Mouse (Mus musculus) left cerebral cortex, postnatal 25 days (tissue): ENCODE results near the gene Tmx1. TPM values are rescaled to one million over a fixed set of nuclear protein-coding genes. Genes with fewer than 3 reads are reported as not detected.

ENCODE experiments used
- DNase-seq, 2 experiments: peaks; one replicate each; pipeline ENCODE4 v3.0.0; 2022; ENCODE audit warnings: low spot score in 2 of 2, mixed read lengths in 1 of 2
- intact Hi-C: fragments of 180-260 bp; cut with DNase I; formaldehyde crosslinking; loops from one replicate; pipeline ENCODE4 v1.15.1; 2025
- total RNA-seq, 2 experiments: library from RNA; stranded (reverse); gene quantifications; 2 replicates each; pipeline ENCODE4 v1.2.3; 2021

Gene Tmx1
- total RNA-seq: 10 to 100 TPM; 31.3 to 34.6 TPM

- DNase-seq: peak; percentile 95 to 98
- intact Hi-C loops: no loop called here
Measured at GRCm38 (mm10) chr12:70452726-70453645, at the start of gene Tmx1. Gene Tmx1 (plus strand): TSS chr12:70453095.

GRCm38 (mm10) chr12:70404327-70404726 is 48.6 kb upstream of the Tmx1 start:
- DNase-seq: peak; percentile 87 to 99
- intact Hi-C loops: loop anchor here (1.0 to 5.0 kb wide), 5 partner anchors 31 to 142 kb away; partner anchors contain the start of gene Trim9

DNA sequence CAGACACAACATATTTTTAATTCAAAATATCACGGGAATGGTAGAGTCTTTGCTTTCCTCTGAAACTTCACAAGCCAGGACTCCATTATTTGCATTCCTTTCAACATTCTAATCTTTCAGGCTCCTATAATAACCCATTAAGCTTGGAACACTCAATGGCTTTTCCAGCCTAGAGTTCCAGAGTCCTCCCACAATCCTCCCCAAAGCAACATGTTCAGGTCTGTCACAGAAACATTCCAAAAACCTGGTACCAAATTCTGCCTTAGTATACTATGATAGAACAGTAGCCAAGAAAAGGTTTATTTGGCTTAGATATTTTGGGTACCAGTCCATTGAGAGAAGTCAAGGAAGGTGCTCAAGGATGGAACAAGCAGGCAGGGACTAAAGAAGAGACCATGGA is 44.5 kb upstream of the Tmx1 start:
- no peak for DNase-seq
- intact Hi-C loops: no loop called here

GRCm38 (mm10) chr12:70409600-70409999 is 43.3 kb upstream of the Tmx1 start:
- DNase-seq: peak in 1 of 2 experiments; percentile 77
- intact Hi-C loops: no loop called here

GRCm38 (mm10) chr12:70420216-70420615 is 32.7 kb upstream of the Tmx1 start:
- peak in 1 of 2 experiments; percentile 21 for DNase-seq
- intact Hi-C loops: loop anchor here (5.0 kb wide), 1 partner anchor 53 kb away; no protein-coding TSS in a partner anchor

- intact Hi-C loops: loop anchor here (5.0 kb wide), 1 partner anchor 54 kb away; no protein-coding TSS in a partner anchor
- DNase-seq: no peak
Measured at GRCm38 (mm10) chr12:70421028-70421427, 31.9 kb upstream of the Tmx1 start.

DNA sequence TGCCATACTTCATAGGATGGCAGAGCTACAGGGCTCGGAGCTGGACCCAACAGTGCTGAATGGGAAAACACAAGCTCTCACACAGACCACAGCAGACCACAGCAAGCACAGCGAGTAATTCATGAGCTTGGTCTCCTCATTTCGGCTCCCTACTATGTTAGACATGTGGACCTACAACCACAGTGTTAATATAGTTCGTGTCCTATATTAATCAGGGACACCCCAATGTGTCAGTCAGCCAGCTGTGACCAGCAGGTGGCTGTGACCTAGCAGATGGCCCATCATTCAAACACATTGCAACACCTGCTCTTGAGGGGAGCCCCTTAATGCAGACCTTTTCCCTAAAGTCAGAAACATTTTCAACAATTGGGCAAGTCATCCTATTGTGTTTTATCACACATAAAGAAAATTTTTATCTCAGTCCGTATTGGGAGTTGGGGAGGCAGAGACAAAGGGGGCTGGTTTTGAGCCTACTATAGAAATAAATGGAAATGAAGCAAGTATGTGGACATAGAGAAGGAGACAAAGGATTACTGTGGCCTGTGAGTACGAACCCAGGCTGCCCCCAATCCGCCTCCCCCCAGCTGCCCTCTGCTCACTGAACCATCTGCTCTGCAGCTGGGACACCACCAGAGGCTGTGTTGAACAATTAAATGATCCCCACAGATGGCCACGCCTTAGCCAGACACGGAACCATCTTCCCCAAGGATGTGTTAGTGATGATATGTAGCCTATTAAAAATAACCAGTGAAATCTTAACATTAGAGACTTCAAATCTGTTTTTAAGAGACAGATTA is 30.4 kb upstream of the Tmx1 start:
- intact Hi-C loops: loop anchor here (5.0 kb wide), 1 partner anchor 55 kb away; no protein-coding TSS in a partner anchor
- no peak for DNase-seq

GRCm38 (mm10) chr12:70427885-70428284 is 25.0 kb upstream of the Tmx1 start:
- intact Hi-C loops: no loop called here
- DNase-seq: no peak

DNA sequence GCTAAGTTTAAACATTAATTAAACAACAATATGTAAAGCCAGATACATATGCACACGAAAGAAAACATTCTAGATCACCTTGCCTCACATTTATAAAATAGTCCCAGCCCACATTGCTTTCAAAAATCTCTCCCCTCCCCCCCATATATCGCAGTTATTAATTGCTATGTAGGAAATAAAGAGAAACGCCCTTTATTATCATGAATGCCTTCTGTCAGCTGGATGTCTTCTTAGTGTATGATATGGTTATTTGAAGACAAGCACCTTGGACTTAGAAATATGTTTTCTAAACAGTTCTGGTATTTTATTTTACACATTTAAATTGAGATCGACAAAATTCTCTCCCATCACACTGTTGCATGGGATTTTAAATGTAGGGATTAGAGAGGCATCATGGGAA is 23.3 kb upstream of the Tmx1 start:
- DNase-seq: no peak
- intact Hi-C loops: loop anchor here (1.0 kb wide), 2 partner anchors 83 to 195 kb away; no protein-coding TSS in a partner anchor

GRCm38 (mm10) chr12:70430307-70430950 is 22.5 kb upstream of the Tmx1 start:
- DNase-seq: peak; percentile 59 to 70

GRCm38 (mm10) chr12:70431428-70431827 is 21.5 kb upstream of the Tmx1 start:
- intact Hi-C loops: no loop called here
- no peak for DNase-seq

More at GRCm38 (mm10) chr12:70430307-70430950, 22.5 kb upstream of the Tmx1 start:
- intact Hi-C loops: loop anchor here (1.0 kb wide), 2 partner anchors 84 to 196 kb away; no protein-coding TSS in a partner anchor

- no peak for DNase-seq
Measured at GRCm38 (mm10) chr12:70449961-70450360, 2.9 kb upstream of the Tmx1 start.

GRCm38 (mm10) chr12:70451533-70451932 is 1.4 kb upstream of the Tmx1 start:
- DNase-seq: no peak
- intact Hi-C loops: no loop called here

More at GRCm38 (mm10) chr12:70449961-70450360, 2.9 kb upstream of the Tmx1 start:
- intact Hi-C loops: no loop called here

- intact Hi-C loops: no loop called here
- no peak for DNase-seq
Measured at GRCm38 (mm10) chr12:70452143-70452542, 752 bp upstream of the Tmx1 start.

- intact Hi-C loops: no loop called here
- DNase-seq: no peak
Measured at GRCm38 (mm10) chr12:70455226-70455625, 2.3 kb downstream of the Tmx1 start.

GRCm38 (mm10) chr12:70459546-70459945 is 6.7 kb downstream of the Tmx1 start:
- intact Hi-C loops: no loop called here
- DNase-seq: no peak

DNA sequence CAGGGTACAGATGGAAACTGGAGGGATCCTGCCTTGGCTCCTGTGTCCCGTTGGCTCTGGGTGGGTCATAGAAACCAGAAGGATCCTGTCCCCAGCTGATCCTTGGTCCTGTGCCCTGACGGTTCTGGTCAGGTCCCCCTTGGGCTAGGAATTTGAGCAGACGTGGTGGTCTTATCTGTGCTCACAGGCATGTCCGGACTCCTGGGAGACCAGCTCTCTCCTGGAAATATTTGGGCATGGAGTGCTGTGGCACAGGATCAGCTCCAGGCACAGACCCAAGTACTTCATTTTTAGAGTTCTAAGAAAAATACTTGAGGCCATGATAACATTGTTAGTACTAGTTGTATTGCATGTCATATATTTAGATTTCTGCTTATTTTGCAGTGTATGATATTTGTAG is 11.1 kb downstream of the Tmx1 start:
- intact Hi-C loops: no loop called here
- no peak for DNase-seq

DNA sequence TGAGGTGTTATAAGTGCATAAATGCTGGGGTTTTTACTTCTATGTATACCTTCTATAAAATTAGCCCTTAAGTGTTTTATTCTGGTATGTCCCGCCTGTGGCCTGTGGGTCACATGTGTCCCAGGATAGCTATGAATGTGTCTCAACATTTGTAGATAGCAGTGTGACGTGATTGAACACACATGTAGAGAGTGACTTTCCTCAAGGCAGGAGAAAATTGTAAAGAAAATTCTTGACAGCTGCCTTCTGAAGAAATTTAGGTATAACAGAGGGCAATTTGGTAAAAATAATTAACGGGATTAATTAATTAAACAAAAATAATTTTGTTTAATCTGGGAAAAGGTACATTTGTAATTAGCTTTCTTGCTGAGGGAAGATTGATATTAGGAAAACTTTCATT is 22.4 kb downstream of the Tmx1 start:
- intact Hi-C loops: loop anchor here (5.0 kb wide), 1 partner anchor 437 kb away; no protein-coding TSS in a partner anchor
- DNase-seq: no peak

- intact Hi-C loops: loop anchor here (5.0 kb wide), 1 partner anchor 435 kb away; no protein-coding TSS in a partner anchor
- DNase-seq: no peak
Measured at GRCm38 (mm10) chr12:70476884-70477576, 24.1 kb downstream of the Tmx1 start.
